Mouse (Mus musculus): ENCODE results near the gene Hsp90aa1. TPM values are rescaled to one million over a fixed set of nuclear protein-coding genes. Genes with fewer than 3 reads are reported as not detected.
A peak's percentile ranks its signal among the peaks of the same experiment; 100 is the strongest.
"Not testable (repeated sequence)": the region's sequence is repeated elsewhere in the genome, so short reads cannot be mapped to it uniquely, and the experiment has no call there.

Gene Hsp90aa1
- total RNA-seq (2021) = 100 to 1,000 TPM; 127 to 147 TPM
- long read RNA-seq, experiment 1, transcript Hsp90aa1-202 (11 exons, 3,281 nt) = major isoform, 58 of 77 reads
- long read RNA-seq, experiment 1, partial matches to known transcripts = 17 of 77 reads
- long read RNA-seq, experiment 1, other reads (novel, unspliced or antisense) = 2 of 77 reads
- long read RNA-seq, experiment 2, transcript Hsp90aa1-202 (11 exons, 3,281 nt) = major isoform, 77 of 105 reads
- long read RNA-seq, experiment 2, partial matches to known transcripts = 25 of 105 reads
- long read RNA-seq, experiment 2, other reads (novel, unspliced or antisense) = 3 of 105 reads

- no peak for DNase-seq (ENCODE audit: low spot score in 2 of 2)
These were observed at the start of gene Hsp90aa1 for GRCm38 (mm10) chr12:110702556-110702955. Hsp90aa1 (minus strand) TSS chr12:110702728.

DNA sequence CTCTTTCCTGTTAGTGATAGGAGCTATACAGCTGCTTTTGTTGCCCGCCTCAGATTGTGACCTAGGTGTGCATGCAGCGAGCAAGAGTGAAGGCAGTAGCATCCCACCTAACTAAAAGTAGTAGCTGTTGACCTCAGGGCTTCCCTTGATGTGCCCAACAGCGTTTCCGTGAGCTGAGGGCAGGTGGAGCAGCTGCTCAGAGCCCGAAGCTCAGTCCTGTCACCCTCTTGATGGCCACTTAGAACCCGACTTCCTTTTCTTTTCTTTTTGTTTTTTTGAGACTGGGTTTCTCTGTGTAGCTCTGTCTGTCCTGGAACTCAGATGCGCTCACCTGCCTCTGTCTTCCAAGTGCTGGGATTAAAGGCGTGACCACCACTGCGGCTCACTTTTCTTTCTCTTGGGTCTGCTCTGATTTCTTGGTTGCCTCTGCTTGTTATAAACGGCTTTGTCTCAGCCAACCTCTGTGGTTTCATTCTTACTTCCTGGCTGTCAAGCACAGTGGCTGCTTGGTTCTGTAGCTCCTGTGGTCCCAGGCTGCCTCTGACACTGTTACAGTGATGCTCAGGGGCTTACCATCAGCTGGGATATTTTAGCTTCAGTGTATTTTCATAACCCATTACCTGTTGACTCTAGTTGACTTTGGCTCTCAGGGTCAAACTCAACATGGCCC is 48.4 kb upstream of the Hsp90aa1 start:
- no peak for DNase-seq (ENCODE audit: low spot score in 2 of 2)

DNA sequence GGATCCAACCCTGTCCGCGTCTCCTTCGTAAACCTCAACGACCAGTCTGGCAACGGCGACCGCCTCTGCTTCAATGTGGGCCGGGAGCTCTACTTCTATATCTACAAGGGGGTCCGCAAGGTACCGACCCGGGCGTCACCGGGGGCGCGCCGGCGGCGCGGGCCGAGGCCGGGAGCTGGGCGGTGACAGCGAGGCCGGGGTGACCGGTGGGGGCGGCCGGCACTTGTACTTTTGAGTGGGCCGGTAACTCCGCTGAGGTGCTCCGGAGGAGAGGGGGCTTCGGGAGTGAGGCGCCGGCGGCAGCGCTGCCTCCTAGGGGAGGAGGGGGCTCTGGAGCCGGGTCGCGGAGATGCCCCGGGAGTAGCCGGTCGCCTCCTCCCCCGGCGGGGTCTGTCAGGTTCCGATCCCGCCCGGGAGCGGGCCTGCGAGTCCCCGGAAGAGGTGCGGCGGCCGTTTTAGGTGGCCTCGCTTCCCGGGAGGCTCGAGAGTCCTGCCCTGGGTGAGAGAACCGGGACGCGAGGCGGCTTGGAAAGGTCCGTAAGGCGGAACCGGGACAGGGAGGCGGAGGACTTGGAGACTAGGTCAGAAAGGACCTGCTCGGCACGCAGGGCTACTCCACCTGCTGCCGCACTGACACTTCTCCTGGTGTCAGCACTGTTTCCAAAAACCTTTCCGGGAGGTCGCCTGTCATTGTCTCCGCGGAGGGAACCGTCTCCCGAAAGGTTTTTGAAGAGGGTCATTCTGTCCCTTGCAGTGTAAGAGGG is 35.8 kb upstream of the Hsp90aa1 start:
- peak in 1 of 2 experiments; percentile 20 for DNase-seq (ENCODE audit: low spot score in 2 of 2)

GRCm38 (mm10) chr12:110737170-110738157 is 34.9 kb upstream of the Hsp90aa1 start, which contains the start of gene Wdr20:
Wdr20 (plus strand) TSS chr12:110737944.
- peak; percentile 99 for DNase-seq (ENCODE audit: low spot score in 2 of 2)

GRCm38 (mm10) chr12:110736641-110737040 is 34.1 kb upstream of the Hsp90aa1 start:
- DNase-seq (ENCODE audit: low spot score in 2 of 2) = no peak

DNA sequence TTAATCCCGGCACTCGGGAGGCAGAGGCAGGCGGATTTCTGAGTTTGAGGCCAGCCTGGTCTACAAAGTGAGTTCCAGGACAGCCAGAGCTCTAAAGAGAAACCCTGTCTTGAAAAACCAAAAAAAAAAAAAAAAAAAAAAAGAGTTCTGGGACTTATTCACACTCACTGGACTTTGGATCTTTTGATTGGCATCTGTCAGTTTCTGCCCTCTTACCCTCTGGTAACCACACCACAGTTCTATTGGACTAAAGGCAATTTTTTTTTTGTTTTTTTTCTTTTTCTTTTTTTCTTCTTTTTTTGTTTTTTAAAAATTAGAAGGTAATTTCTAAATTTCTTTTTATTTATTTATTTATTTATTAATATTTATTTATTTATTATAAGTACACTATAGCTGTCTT is 30.7 kb upstream of the Hsp90aa1 start:
- DNase-seq (ENCODE audit: low spot score in 2 of 2) = not testable (repeated sequence)

GRCm38 (mm10) chr12:110726428-110726827 is 23.9 kb upstream of the Hsp90aa1 start:
- DNase-seq (ENCODE audit: low spot score in 2 of 2) = no peak

GRCm38 (mm10) chr12:110725489-110725888 is 23.0 kb upstream of the Hsp90aa1 start:
- DNase-seq (ENCODE audit: low spot score in 2 of 2) = no peak

DNA sequence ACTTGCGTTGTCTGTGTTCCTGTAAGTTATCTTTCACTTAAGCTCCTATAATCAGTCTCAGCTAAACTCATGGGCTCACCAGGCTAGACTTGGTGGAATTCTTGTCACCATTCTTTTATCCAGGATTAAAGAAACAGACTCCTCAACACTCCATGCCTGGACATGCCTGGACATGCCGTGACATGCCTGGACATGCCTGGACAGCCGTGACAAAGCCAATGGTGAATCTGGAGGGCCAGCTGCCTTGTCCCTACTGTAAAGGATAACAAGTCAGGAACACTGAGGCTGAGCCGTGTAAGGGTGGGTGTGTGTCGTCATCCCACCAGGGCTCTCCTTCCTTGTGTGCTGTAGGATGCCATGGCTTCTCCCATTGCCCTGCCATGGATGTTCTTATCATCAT is 22.5 kb upstream of the Hsp90aa1 start:
- no peak for DNase-seq (ENCODE audit: low spot score in 2 of 2)

GRCm38 (mm10) chr12:110716004-110716403 is 13.5 kb upstream of the Hsp90aa1 start:
- DNase-seq (ENCODE audit: low spot score in 2 of 2) = no peak

GRCm38 (mm10) chr12:110714215-110714614 is 11.7 kb upstream of the Hsp90aa1 start:
- DNase-seq (ENCODE audit: low spot score in 2 of 2) = no peak

- DNase-seq (ENCODE audit: low spot score in 2 of 2) = no peak
These were observed 11.3 kb upstream of the Hsp90aa1 start for GRCm38 (mm10) chr12:110713784-110714183.

DNA sequence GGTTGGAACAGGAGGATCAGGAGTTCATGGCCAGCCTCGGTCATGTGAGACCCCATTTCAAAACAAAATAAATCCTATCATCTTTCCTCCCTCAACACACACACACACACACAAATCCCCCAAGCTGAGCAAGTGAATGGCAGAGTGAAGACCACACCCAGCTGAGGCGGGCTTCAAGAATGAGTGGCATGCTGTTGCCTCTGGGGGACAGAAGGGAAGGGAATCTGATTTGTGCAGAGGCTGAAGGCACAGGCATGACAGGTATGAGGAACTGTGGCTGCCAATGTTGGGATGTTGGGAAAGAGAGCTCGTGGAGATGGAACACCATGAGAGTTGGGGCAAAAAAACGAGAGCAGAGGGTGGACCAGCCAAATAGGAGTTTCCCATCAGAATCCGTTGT is 8.7 kb upstream of the Hsp90aa1 start:
- no peak for DNase-seq (ENCODE audit: low spot score in 2 of 2)

DNA sequence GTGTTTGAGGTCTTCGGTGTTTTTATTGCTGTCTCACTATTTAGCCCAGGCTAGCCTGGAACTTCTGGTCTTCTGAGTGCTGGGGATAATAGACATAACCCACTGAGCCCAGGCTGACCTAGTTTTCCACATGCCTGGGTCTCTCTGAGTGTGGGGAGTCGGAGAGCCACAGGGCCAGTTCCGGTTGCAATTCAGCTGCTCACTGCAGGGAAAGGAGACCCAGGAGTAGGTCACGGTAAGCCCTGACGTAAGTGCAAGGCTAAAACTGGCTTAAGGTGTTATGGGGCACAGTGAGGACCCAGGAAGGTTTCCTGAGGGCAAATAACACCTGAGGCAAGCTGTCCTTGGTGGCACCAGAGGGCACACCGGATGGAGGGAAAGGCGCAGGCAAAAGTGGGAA is 4.9 kb upstream of the Hsp90aa1 start:
- DNase-seq (ENCODE audit: low spot score in 2 of 2) = no peak

- peak in 1 of 2 experiments; percentile 37 for DNase-seq (ENCODE audit: low spot score in 2 of 2)
These were observed 4.1 kb upstream of the Hsp90aa1 start for GRCm38 (mm10) chr12:110706337-110707231.

GRCm38 (mm10) chr12:110705419-110705818 is 2.9 kb upstream of the Hsp90aa1 start:
- not testable (repeated sequence) for DNase-seq (ENCODE audit: low spot score in 2 of 2)

- DNase-seq (ENCODE audit: low spot score in 2 of 2) = no peak
These were observed 1.2 kb upstream of the Hsp90aa1 start for GRCm38 (mm10) chr12:110703682-110704081.

GRCm38 (mm10) chr12:110703008-110703471 is 512 bp upstream of the Hsp90aa1 start:
- peak; percentile 72 to 88 for DNase-seq (ENCODE audit: low spot score in 2 of 2)

GRCm38 (mm10) chr12:110701363-110701762 is 1.2 kb downstream of the Hsp90aa1 start:
- not testable (repeated sequence) for DNase-seq (ENCODE audit: low spot score in 2 of 2)
